Mouse (Mus musculus) embryonic facial prominence, embryonic 12.5 days (tissue): ENCODE measurements around the gene Tardbp. TPM values are rescaled to one million over a fixed set of nuclear protein-coding genes. Genes with fewer than 3 reads are reported as not detected.

Experiments used
- ATAC-seq: fragments of 200-750 bp; cut with Nextera tagmentation; 2 replicates; pipeline ENCODE4 v1.8.0; 2017; ENCODE audit not compliant: insufficient number of reproducible peaks, insufficient read depth, low FRiP score, low TSS enrichment
- H3K27ac ChIP-seq: fragments of 300-500 bp; sonication (generic); 2 replicates; pipeline ENCODE4 v1.5.1; 2016; ENCODE audit warnings: mild to moderate bottlenecking
- H3K27me3 ChIP-seq: fragments of 300-500 bp; sonication (generic); 2 replicates; pipeline ENCODE4 v1.6.1; 2016; ENCODE audit warnings: mild to moderate bottlenecking, moderate library complexity
- H3K36me3 ChIP-seq: fragments of 300-500 bp; sonication (generic); 2 replicates; pipeline ENCODE4 v1.6.1; 2016; ENCODE audit warnings: mild to moderate bottlenecking
- H3K4me1 ChIP-seq: fragments of 300-500 bp; sonication (generic); 2 replicates; pipeline ENCODE4 v1.6.1; 2016
- H3K4me2 ChIP-seq: fragments of 300-500 bp; sonication (generic); replicated peaks from 2 replicates; pipeline ENCODE4 v1.6.1; 2016; ENCODE audit warnings: mild to moderate bottlenecking, moderate library complexity
- H3K4me3 ChIP-seq: fragments of 300-500 bp; sonication (generic); 2 replicates; pipeline ENCODE4 v1.5.1; 2016; ENCODE audit warnings: mild to moderate bottlenecking
- H3K9ac ChIP-seq: fragments of 300-500 bp; sonication (generic); 2 replicates; pipeline ENCODE4 v1.6.1; 2016; ENCODE audit warnings: mild to moderate bottlenecking, moderate library complexity
- H3K9me3 ChIP-seq: fragments of 300-500 bp; sonication (generic); 2 replicates; pipeline ENCODE4 v1.6.1; 2016; ENCODE audit warnings: mild to moderate bottlenecking, moderate library complexity
- WGBS: fragments of 180-500 bp; shearing (Covaris S2); methylation state at CpG from one replicate; pipeline ENCODE4 v1.1.7; 2016; 5-methylcytosine and 5-hydroxymethylcytosine counted together
- polyA plus RNA-seq: library from polyadenylated mRNA; unstranded; fragments of >200 nt; fragmentation: Nextera tagmentation; extraction: Ambion mirVana; gene quantifications from 2 replicates; pipeline ENCODE4 v1.2.1, GENCODE M21; 2016

Gene Tardbp
- polyA plus RNA-seq, 1 experiment from 2014 or later, result 375 TPM

DNA sequence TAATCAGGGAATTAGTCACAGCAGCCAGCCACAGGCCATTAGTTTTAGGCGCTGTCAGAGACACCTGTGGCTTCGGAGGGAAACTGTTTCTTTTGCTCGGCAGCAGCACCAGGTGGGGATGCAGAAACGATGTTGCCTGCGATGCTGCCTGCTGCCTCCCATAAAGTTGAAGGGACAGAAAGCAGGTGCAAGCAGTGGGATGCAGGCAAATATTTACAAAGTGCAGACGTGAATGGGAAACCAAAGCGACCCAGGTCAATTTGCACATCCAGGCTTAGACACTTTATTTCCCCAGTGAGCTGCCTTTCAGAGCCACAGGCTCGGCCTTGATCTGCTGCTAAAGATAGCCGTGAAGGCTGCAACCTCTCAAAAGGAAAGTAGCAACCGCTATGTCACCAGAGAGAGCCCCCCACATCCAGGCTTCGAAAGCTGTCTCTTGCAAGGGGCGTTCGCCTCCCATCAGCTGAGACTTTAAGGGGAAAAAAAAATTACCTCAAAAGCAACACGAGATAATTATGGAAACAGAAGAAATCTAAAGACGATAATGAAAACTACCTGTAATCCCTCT lies 30.0 kb upstream of the Tardbp start:
- H3K36me3 ChIP-seq, result no peaks in the 10 kb centered on the region
- H3K4me2 ChIP-seq, result no peak overlapping the region
- H3K27me3 ChIP-seq, result no peaks in the 10 kb centered on the region; the same call in 1 of the 2 replicates
- no peak for ATAC-seq
- no peak overlapping the region for H3K27ac ChIP-seq
- no peak overlapping the region for H3K9ac ChIP-seq
- H3K9me3 ChIP-seq, result no peaks in the 10 kb centered on the region
- no peaks in the 10 kb centered on the region for H3K4me1 ChIP-seq
- no peak overlapping the region for H3K4me3 ChIP-seq
- WGBS, result 50% methylated on average over 15 of the region's 15 CpGs

DNA sequence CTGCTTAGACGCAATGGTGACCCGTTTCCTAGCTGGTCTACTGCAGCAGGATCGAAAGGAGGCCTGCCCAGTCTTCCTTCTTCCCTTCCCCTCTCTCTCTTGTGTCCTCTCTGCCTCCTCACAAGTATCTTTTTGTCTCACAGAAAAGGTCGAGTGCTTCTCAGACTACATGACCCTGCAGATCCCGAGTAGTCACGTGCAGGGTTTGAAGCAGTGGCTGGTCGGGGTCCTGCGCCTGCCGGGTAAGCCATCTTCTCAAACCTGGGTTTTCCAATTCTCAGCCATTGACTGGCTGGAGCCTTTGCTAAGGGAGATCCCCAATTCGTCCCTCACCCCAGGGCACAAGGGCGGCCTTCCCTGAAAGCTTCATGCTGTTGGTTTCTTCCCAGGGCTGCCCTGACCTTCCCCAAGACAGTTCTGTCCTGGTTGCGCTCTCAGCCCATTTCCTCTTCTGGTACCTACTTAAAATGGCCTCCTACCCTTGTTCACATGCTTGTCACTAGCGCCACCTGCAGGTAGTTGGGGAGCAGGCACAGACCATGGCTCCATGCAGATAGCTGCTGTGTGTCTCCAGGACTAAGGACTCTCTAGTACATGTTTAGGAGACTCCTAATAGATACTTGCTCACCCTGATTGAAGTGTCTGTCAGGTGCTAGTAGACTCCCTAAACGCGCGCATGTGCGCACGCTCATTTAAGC lies 28.0 kb upstream of the Tardbp start:
- Histone ChIP-seq H3K9me3 (no peaks in the 10 kb centered on the region), H3K4me3 (no peak overlapping the region), H3K4me2 (no peak overlapping the region), H3K9ac (no peak overlapping the region), H3K4me1 (no peaks in the 10 kb centered on the region), H3K27ac (no peak overlapping the region), H3K36me3 (no peaks in the 10 kb centered on the region), H3K27me3 (no peaks in the 10 kb centered on the region; the same call in 1 of the 2 replicates)
- no peak for ATAC-seq
- WGBS, result 87% methylated on average over 18 of the region's 18 CpGs

DNA sequence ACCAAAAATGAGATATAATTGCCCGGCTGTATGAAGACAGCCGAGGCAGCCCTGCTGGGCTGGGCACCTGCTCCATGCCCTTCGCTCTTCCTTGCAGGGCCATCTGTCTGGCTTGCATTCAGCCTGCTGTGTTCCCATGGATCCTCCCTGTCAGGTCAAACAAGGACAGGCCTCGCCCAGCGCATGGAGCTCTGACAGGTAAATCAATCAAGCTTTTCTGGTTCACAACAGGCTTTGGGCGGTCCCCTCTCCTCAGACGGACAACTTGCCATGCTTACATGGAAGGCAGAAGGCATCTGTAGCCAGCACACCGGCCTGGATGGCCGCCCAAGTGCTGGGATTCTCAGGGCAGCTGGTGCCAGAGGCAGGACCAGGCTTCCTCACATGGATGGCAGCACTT lies 24.2 kb upstream of the Tardbp start:
- ATAC-seq, result no peak
- no peaks in the 10 kb centered on the region for H3K36me3 ChIP-seq
- H3K4me2 ChIP-seq, result no peak overlapping the region
- H3K9ac ChIP-seq, result no peak overlapping the region
- no peaks in the 10 kb centered on the region for H3K4me1 ChIP-seq
- no peaks in the 10 kb centered on the region for H3K9me3 ChIP-seq
- H3K27me3 ChIP-seq, result no peaks in the 10 kb centered on the region
- H3K4me3 ChIP-seq, result no peak overlapping the region
- 78% methylated on average over 9 of the region's 9 CpGs for WGBS
- H3K27ac ChIP-seq, result no peak overlapping the region

DNA sequence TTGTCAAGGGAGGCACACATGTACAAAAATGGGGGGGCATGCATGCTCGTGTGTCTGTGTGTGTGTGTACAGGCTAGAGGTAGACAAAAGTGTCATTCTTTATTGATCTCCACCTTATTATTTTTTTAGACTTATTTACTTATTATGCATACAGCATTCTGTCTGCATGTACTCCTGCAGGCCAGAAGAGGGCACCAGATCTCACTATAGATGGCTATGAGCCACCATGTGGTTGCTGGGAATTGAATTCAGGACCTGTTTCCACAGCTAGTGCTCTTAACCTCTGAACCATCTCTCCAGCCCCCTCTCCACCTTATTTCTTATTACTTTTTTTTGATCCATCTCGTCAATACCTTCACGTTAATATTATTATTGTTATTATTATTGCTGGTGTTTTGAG lies 22.5 kb upstream of the Tardbp start:
- H3K27ac ChIP-seq, result no peak overlapping the region
- no peaks in the 10 kb centered on the region for H3K4me1 ChIP-seq
- no peaks in the 10 kb centered on the region for H3K9me3 ChIP-seq
- ATAC-seq, result no peak
- no peaks in the 10 kb centered on the region for H3K27me3 ChIP-seq
- no peak overlapping the region for H3K4me3 ChIP-seq
- H3K36me3 ChIP-seq, result no peaks in the 10 kb centered on the region
- 68% methylated on average over 3 of the region's 3 CpGs for WGBS
- no peak overlapping the region for H3K9ac ChIP-seq
- H3K4me2 ChIP-seq, result no peak overlapping the region

DNA sequence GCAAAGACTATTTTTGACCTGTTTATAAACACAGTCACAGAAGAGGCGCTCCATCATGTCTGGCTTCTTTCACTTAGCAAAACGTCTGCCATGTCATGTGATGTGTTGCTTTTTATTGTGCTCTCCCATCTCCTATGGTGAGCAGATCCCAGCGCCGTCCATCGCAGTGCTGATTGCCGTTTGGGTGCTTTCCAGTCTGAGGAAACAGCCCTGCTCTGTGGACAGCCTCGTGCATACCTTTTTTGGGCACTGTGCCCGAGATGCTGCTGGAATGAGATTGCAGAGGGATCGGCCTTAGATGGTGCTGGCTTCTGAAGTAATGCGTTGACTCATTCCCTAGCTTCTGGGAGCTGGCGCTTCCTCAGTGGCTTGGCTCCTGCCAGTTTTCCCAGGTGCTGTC lies 19.8 kb upstream of the Tardbp start:
- Histone ChIP-seq H3K4me2 (no peak overlapping the region), H3K27me3 (no peaks in the 10 kb centered on the region), H3K27ac (no peak overlapping the region), H3K4me3 (no peak overlapping the region), H3K4me1 (peaks cover 4% of the 10 kb centered on the region; the same call in 1 of the 2 replicates), H3K9ac (no peak overlapping the region), H3K9me3 (no peaks in the 10 kb centered on the region), H3K36me3 (no peaks in the 10 kb centered on the region)
- no peak for ATAC-seq
- WGBS, result 71% methylated on average over 11 of the region's 11 CpGs

DNA sequence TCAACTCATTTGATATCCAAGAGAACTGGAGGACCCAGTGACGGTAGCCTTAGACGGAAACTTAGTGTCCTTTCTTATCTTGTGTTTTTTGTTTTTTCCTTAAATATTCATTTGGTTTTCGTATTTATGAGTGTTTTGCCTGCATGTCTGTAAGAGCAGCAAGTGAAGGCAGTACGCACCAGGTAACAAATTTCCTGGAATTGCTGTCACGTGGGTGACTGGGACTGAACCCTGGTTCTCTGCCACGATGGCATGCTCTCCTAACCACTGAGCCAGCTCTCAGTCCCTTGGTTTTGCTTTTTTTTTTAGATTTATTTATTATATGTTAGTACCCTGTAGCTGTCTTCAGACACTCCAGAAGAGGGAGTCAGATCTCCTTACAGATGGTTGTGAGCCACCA lies 18.1 kb upstream of the Tardbp start:
- Histone ChIP-seq H3K27ac (no peak overlapping the region), H3K9ac (no peak overlapping the region), H3K4me1 (peaks cover 4% of the 10 kb centered on the region; the same call in 1 of the 2 replicates), H3K4me3 (no peak overlapping the region), H3K27me3 (no peaks in the 10 kb centered on the region), H3K4me2 (no peak overlapping the region), H3K36me3 (no peaks in the 10 kb centered on the region), H3K9me3 (no peaks in the 10 kb centered on the region)
- no peak for ATAC-seq
- 86% methylated on average over 6 of the region's 6 CpGs for WGBS

DNA sequence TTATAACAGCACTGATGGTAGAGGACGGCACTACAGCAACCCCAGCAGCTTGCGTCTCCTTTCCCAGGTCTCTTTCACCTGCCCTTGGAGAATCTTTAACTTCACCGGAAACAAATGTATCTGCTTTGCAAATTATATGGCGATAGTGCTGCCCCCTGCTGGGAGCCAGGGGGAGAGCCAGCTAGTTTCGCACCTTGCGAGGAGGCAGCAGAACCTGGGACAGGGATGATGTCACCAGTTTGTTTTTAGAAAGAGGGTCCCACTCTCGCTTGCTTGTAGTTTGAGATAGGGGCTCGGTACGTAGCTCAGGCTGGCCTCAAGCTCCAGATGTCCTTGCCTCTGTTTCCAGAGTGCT lies 17.3 kb upstream of the Tardbp start:
- whole genome bisulfite sequencing, result 5% methylated on average over 9 of the region's 9 CpGs

DNA sequence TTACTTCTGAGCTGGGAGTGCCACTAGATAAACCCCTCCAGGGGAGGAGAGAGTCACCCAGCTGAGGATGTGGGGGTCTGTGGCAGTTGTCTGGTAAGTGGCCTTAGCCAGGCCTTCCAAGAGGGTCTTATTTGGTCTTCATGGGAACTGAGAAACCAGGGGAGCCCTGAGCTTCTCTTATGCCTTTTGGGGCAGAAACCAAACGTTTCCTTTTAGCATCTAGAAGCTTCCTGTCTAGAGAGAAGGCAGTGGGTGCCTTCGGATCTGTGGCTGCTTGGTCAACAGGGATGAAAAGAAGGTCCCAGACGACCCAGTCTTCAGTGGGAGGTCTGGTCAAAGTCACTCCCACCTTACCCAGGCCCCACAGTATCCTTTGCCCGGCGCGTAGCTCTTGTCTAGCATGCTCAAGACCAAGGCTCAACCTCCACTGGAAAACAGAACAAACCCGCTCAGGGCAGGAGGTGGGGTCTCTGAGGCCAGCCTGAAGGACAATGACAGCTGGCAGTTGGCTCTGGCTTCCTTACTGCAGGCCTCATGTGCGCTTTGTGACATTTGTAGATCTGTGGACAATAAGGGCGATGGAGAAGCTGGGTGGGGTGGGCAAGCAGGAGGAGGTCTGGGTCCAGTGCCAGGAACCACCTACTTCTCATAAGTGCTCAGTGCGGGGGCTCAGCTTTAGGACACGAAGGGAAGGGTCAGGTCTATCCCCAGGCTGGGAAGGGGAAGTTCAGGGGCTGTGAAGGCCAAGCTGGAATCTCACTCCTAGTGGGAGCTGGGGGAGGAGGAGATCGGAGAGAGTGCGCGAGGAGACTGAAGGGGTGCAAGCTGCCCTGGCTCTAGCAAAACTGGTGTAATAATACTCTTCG lies 16.7 kb upstream of the Tardbp start, which contains the start of gene Gm572:
Gene Gm572, plus strand, starts transcription at position 27 of the 866 bp plus-strand sequence.
- peak within 1 kb of the TSS; percentile 32 for H3K4me2 ChIP-seq
- no peak within 1 kb of the TSS for H3K9ac ChIP-seq
- no peak for ATAC-seq
- H3K36me3 ChIP-seq, result no peaks in the 10 kb centered on the region
- no peak within 1 kb of the TSS for H3K4me3 ChIP-seq
- peaks cover 4% of the 10 kb centered on the region; the same call in 1 of the 2 replicates for H3K4me1 ChIP-seq
- no peaks in the 10 kb centered on the region for H3K9me3 ChIP-seq
- no peaks in the 10 kb centered on the region for H3K27me3 ChIP-seq
- 66% methylated on average over 15 of the region's 15 CpGs for WGBS
- H3K27ac ChIP-seq, result no peak within 1 kb of the TSS

More for the DNA sequence above, 17.3 kb upstream of the Tardbp start:
- Histone ChIP-seq H3K4me2 (peak overlapping the region; percentile 32), H3K9ac (no peak overlapping the region), H3K9me3 (no peaks in the 10 kb centered on the region), H3K27ac (no peak overlapping the region), H3K36me3 (no peaks in the 10 kb centered on the region), H3K4me1 (peaks cover 4% of the 10 kb centered on the region; the same call in 1 of the 2 replicates), H3K27me3 (no peaks in the 10 kb centered on the region), H3K4me3 (no peak overlapping the region)
- ATAC-seq, result no peak

DNA sequence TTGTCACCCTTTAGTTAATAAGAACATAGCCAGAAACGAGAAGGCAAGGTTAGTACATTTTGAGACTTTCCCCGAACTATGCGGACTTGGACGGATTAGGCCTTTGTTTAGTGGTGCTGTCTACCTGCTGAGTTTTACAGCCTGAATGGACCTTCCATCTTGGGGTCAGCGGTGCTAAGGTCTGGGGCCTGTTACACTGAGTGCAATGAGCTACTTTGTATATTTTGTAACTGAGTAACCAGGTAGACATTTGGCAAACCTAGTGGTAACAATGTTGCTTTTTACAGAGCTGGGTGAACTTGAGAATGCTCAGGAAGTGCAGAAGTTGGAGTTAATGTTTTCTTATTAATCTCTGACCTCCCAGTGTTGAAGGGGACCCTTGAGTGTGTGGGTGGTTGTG lies 14.3 kb upstream of the Tardbp start:
- no peaks in the 10 kb centered on the region for H3K9me3 ChIP-seq
- no peak overlapping the region for H3K9ac ChIP-seq
- no peak for ATAC-seq
- H3K36me3 ChIP-seq, result no peaks in the 10 kb centered on the region
- no peak overlapping the region for H3K27ac ChIP-seq
- H3K4me2 ChIP-seq, result no peak overlapping the region
- H3K27me3 ChIP-seq, result no peaks in the 10 kb centered on the region
- H3K4me3 ChIP-seq, result no peak overlapping the region
- H3K4me1 ChIP-seq, result peaks cover 4% of the 10 kb centered on the region; the same call in 1 of the 2 replicates
- WGBS, result 77% methylated on average over 5 of the region's 5 CpGs

DNA sequence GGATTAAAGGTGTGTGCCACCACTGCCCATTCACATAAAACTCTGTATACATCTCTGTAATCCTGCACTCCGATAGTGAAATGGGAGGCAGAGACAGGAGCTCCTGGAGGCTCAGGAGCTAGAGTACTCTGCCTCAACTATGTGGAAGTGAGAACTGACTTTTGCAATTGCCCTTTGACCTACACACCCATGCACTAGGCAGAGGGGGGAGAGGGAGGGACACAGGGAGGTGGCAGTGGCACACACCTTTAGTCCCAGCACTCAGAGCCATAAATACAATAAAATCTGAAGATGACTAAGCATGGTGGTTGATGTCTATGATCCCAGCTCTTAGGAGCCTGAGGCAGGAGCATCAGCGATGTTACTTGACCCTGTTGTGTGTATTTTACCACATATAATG lies 12.6 kb upstream of the Tardbp start:
- Histone ChIP-seq H3K4me3 (no peak overlapping the region), H3K36me3 (no peaks in the 10 kb centered on the region), H3K9me3 (no peaks in the 10 kb centered on the region), H3K9ac (no peak overlapping the region), H3K27ac (no peak overlapping the region), H3K4me1 (peaks cover 4% of the 10 kb centered on the region; the same call in 1 of the 2 replicates), H3K27me3 (no peaks in the 10 kb centered on the region), H3K4me2 (no peak overlapping the region)
- ATAC-seq, result no peak
- WGBS, result 77% methylated on average over 2 of the region's 2 CpGs

DNA sequence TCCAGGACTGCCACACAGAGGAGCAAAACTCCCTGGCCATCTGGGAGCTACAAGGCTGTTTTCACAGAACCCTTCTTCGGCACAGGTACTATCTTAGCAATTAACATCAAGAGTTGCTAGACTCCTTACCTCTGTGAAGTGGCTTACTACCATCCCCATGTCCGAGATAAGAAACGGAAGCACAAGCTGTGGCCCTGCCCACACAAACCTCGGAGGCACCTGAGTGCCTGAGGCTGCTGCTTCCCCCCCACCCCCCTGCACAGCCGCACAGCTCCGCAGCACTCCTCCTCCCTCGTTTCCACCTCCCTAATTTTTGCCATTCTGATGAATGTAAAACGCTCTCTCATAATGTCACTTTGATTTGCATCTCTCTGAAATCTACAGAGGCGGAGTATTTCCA lies 11.5 kb upstream of the Tardbp start:
- Histone ChIP-seq H3K4me3 (no peak overlapping the region), H3K36me3 (no peaks in the 10 kb centered on the region), H3K27me3 (no peaks in the 10 kb centered on the region), H3K4me2 (no peak overlapping the region), H3K9ac (no peak overlapping the region), H3K4me1 (no peaks in the 10 kb centered on the region), H3K27ac (no peak overlapping the region), H3K9me3 (no peaks in the 10 kb centered on the region)
- WGBS, result 53% methylated on average over 9 of the region's 9 CpGs
- no peak for ATAC-seq

DNA sequence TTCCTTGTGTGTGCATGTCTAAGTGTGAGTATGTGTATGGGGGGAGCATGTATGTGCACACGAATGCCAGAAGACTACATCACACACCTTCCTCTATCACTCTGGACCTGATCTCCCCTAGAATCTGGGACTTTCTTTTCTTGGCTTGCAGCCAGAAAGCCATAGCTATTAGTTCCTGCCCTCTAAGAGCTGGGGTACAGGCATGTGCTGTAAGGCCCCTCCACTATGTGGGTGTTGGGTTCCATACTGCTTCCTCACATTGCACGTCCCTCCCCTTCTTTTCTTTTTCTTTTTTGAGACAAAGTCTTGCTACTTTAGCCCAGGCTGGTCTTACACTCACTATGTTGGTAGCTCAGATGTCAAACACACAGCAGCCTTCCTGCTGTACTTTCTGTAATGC lies 8.5 kb upstream of the Tardbp start:
- Histone ChIP-seq H3K4me1 (no peaks in the 10 kb centered on the region), H3K4me2 (no peak overlapping the region), H3K9me3 (no peaks in the 10 kb centered on the region), H3K27ac (no peak overlapping the region), H3K27me3 (no peaks in the 10 kb centered on the region), H3K36me3 (no peaks in the 10 kb centered on the region), H3K4me3 (no peak overlapping the region), H3K9ac (no peak overlapping the region)
- ATAC-seq, result no peak
- WGBS, result 74% methylated on average over 2 of the region's 2 CpGs
